Mouse (Mus musculus) lung, embryonic 14.5 days (tissue): ENCODE results near the gene Senp2. TPM values are rescaled to one million over a fixed set of nuclear protein-coding genes. Genes with fewer than 3 reads are reported as not detected.

Experiments used
- ATAC-seq: fragments of 200-750 bp; cut with Nextera tagmentation; 2 replicates; pipeline ENCODE4 v1.8.0; 2017; ENCODE audit warnings: mild to moderate bottlenecking, moderate TSS enrichment, moderate library complexity; ENCODE audit not compliant: insufficient read depth
- DNase-seq: peaks from one replicate; pipeline ENCODE4 v3.0.0-alpha.2; 2015
- H3K27ac ChIP-seq: fragments of 300-500 bp; sonication (generic); 2 replicates; pipeline ENCODE4 v1.5.1; 2014; ENCODE audit warnings: low read depth, mild to moderate bottlenecking, moderate library complexity
- H3K27me3 ChIP-seq: fragments of 300-500 bp; sonication (generic); 2 replicates; pipeline ENCODE4 v1.6.1; 2014; ENCODE audit warnings: low read length, control low read depth; ENCODE audit not compliant: insufficient read depth
- H3K36me3 ChIP-seq: fragments of 300-500 bp; sonication (generic); 2 replicates; pipeline ENCODE4 v1.6.1; 2014; ENCODE audit warnings: control low read depth; ENCODE audit not compliant: insufficient read depth
- H3K4me1 ChIP-seq: fragments of 300-500 bp; sonication (generic); 2 replicates; pipeline ENCODE4 v1.6.1; 2014; ENCODE audit warnings: antibody characterized with exemption, control low read depth; ENCODE audit not compliant: insufficient read depth
- H3K4me2 ChIP-seq: fragments of 300-500 bp; sonication (generic); 2 replicates; pipeline ENCODE4 v1.6.1; 2014; ENCODE audit warnings: mild to moderate bottlenecking
- H3K4me3 ChIP-seq: fragments of 300-500 bp; sonication (generic); 2 replicates; pipeline ENCODE4 v1.5.1; 2014; ENCODE audit warnings: low read depth, low read length
- H3K9ac ChIP-seq: fragments of 300-500 bp; sonication (generic); 2 replicates; pipeline ENCODE4 v1.6.1; 2014
- H3K9me3 ChIP-seq: fragments of 300-500 bp; sonication (generic); 2 replicates; pipeline ENCODE4 v1.6.1; 2016; ENCODE audit warnings: low read depth, low read length, control low read depth
- CTCF ChIP-seq: IDR thresholded peaks from 2 replicates; pipeline ENCODE4 v1.5.1; 2016; ENCODE audit warnings: antibody characterized with exemption, low read depth
- WGBS: fragments of 180-500 bp; shearing (Covaris S2); extraction: QIAGEN DNeasy Blood & Tissue Kit; methylation state at CpG from one replicate; pipeline ENCODE4 v1.1.7; 2014; 5-methylcytosine and 5-hydroxymethylcytosine counted together
- polyA plus RNA-seq: library from polyadenylated mRNA; unstranded; fragments of >200 nt; fragmentation: Nextera tagmentation; extraction: Ambion mirVana; gene quantifications from 2 replicates; pipeline ENCODE4 v1.2.1, GENCODE M21; 2014

The Senp2 gene
- polyA plus RNA-seq, 1 experiment from 2014 or later = 53.1 TPM

GRCm38 (mm10) chr16:22015569-22015968 lies 6.3 kb downstream of the Senp2 start:
- ATAC-seq = no peak
- Histone ChIP-seq H3K4me3 (no peak overlapping the region), H3K9ac (no peak overlapping the region), H3K36me3 (peaks cover 42% of the 10 kb centered on the region), H3K9me3 (no peaks in the 10 kb centered on the region), H3K4me2 (no peak overlapping the region), H3K27me3 (no peaks in the 10 kb centered on the region), H3K27ac (no peak overlapping the region), H3K4me1 (no peaks in the 10 kb centered on the region)
- no peak for TF ChIP-seq CTCF
- no peak for DNase-seq
- 81% methylated on average over 1 of the region's 1 CpGs for WGBS

- peaks cover 69% of the 10 kb centered on the region for H3K36me3 ChIP-seq
- H3K9me3 ChIP-seq = peaks cover 6% of the 10 kb centered on the region; the same call in 1 of the 2 replicates
- ATAC-seq (no peak), DNase-seq (peak; percentile 42)
- TF ChIP-seq CTCF = peak; percentile 68
- no peak overlapping the region for H3K4me2 ChIP-seq
- no peaks in the 10 kb centered on the region for H3K27me3 ChIP-seq
- no peak overlapping the region for H3K9ac ChIP-seq
- no peaks in the 10 kb centered on the region for H3K4me1 ChIP-seq
- H3K27ac ChIP-seq = no peak overlapping the region
- 91% methylated on average over 2 of the region's 2 CpGs for WGBS
- no peak overlapping the region for H3K4me3 ChIP-seq
Measured at GRCm38 (mm10) chr16:22022122-22022521, 12.8 kb downstream of the Senp2 start.

- Histone ChIP-seq H3K36me3 (peaks cover 90% of the 10 kb centered on the region), H3K9ac (no peak overlapping the region), H3K4me1 (no peaks in the 10 kb centered on the region), H3K4me3 (no peak overlapping the region), H3K9me3 (no peaks in the 10 kb centered on the region), H3K27me3 (no peaks in the 10 kb centered on the region), H3K27ac (no peak overlapping the region), H3K4me2 (no peak overlapping the region)
- ATAC-seq = no peak
- no peak for DNase-seq
- WGBS = 96% methylated on average over 5 of the region's 5 CpGs
- no peak for TF ChIP-seq CTCF
Measured at GRCm38 (mm10) chr16:22027474-22027873, 18.2 kb downstream of the Senp2 start.

- Histone ChIP-seq H3K4me1 (no peaks in the 10 kb centered on the region), H3K4me3 (no peak overlapping the region), H3K4me2 (no peak overlapping the region), H3K27ac (no peak overlapping the region), H3K9me3 (no peaks in the 10 kb centered on the region), H3K36me3 (peaks cover 62% of the 10 kb centered on the region), H3K9ac (no peak overlapping the region), H3K27me3 (no peaks in the 10 kb centered on the region)
- DNase-seq = no peak
- WGBS = 85% methylated on average over 10 of the region's 10 CpGs
- no peak for ATAC-seq
- TF ChIP-seq CTCF = no peak
Measured at GRCm38 (mm10) chr16:22038554-22038953, 29.3 kb downstream of the Senp2 start.

- peaks cover 76% of the 10 kb centered on the region for H3K36me3 ChIP-seq
Measured at GRCm38 (mm10) chr16:22039978-22040377, 30.7 kb downstream of the Senp2 start.

GRCm38 (mm10) chr16:22043830-22044229 lies 34.5 kb downstream of the Senp2 start:
- ATAC-seq = no peak
- H3K36me3 ChIP-seq = peaks cover 77% of the 10 kb centered on the region

More at GRCm38 (mm10) chr16:22039978-22040377, 30.7 kb downstream of the Senp2 start:
- Histone ChIP-seq H3K4me3 (no peak overlapping the region), H3K9ac (no peak overlapping the region), H3K4me1 (no peaks in the 10 kb centered on the region), H3K4me2 (no peak overlapping the region), H3K27me3 (no peaks in the 10 kb centered on the region), H3K9me3 (no peaks in the 10 kb centered on the region), H3K27ac (no peak overlapping the region)
- WGBS = 86% methylated on average over 1 of the region's 1 CpGs
- DNase-seq = no peak
- no peak for TF ChIP-seq CTCF
- ATAC-seq = no peak

GRCm38 (mm10) chr16:22045930-22046329 lies 36.6 kb downstream of the Senp2 start:
- H3K9me3 ChIP-seq = no peaks in the 10 kb centered on the region
- no peak overlapping the region for H3K27ac ChIP-seq
- no peak for TF ChIP-seq CTCF
- no peak for DNase-seq
- peaks cover 63% of the 10 kb centered on the region for H3K36me3 ChIP-seq
- WGBS = 97% methylated on average over 3 of the region's 3 CpGs
- ATAC-seq = no peak
- no peaks in the 10 kb centered on the region for H3K27me3 ChIP-seq
- no peak overlapping the region for H3K4me3 ChIP-seq
- no peaks in the 10 kb centered on the region for H3K4me1 ChIP-seq
- no peak overlapping the region for H3K4me2 ChIP-seq
- H3K9ac ChIP-seq = no peak overlapping the region

More at GRCm38 (mm10) chr16:22043830-22044229, 34.5 kb downstream of the Senp2 start:
- Histone ChIP-seq H3K4me2 (no peak overlapping the region), H3K27me3 (no peaks in the 10 kb centered on the region), H3K4me1 (no peaks in the 10 kb centered on the region), H3K27ac (no peak overlapping the region), H3K4me3 (no peak overlapping the region), H3K9me3 (no peaks in the 10 kb centered on the region), H3K9ac (no peak overlapping the region)
- TF ChIP-seq CTCF = no peak
- DNase-seq = no peak
- 80% methylated on average over 4 of the region's 4 CpGs for WGBS
